Comparison of ENCODE assay signal across 8 mouse cellular contexts in the genomic region with DNA sequence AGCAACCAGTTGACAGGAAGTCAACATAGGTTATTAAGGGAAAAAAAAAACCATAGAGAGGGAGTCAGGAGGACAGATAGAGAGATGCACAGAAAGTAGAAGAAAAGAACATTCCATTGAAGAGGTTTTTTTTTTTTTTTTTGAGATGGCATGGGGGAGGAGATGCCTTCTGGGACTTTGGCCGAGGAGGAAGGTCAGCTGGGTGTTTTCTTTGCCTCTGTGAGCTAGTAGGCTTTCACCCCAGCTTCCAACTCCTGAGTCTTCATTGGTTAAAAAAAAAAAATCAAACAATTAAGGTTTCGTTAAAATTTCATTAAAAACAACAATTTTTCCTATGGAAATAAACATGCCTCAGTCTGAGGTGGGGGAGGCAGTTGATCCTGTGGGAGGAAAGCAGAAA.
"Had no signal": no experiment of that assay in that cellular context is flagged by ENCODE, and none has a peak within 500 bp of the region (broad histone marks: within the 10 kb centered on the region; RNA-seq: fewer than 3 reads in every experiment).

No protein-coding gene starts in this region.

- H3K27me3 ChIP-seq: liver, embryonic 13.5 days had no signal

- H3K4me1 ChIP-seq: liver, embryonic 13.5 days had no signal

- DNase-seq: liver, embryonic 13.5 days; lung, adult 2 months; lung, postnatal 14 days; lung, postnatal 4 days; midbrain, embryonic 14.5 days; thymus, adult 18-20 months; thymus, postnatal 36 days had no signal

- H3K4me2 ChIP-seq: liver, embryonic 13.5 days; midbrain, embryonic 11.5 days had no signal

- H3K4me3 ChIP-seq: liver, embryonic 13.5 days had no signal

- H3K9ac ChIP-seq: liver, embryonic 13.5 days had no signal

- H3K27ac ChIP-seq: liver, embryonic 13.5 days had no signal

- H3K36me3 ChIP-seq: liver, embryonic 13.5 days had no signal

- H3K9me3 ChIP-seq: liver, embryonic 13.5 days had no signal
